Mouse (Mus musculus) limb, embryonic 14.5 days (tissue): ENCODE data around the gene Atg16l1. TPM values are rescaled to one million over a fixed set of nuclear protein-coding genes. Genes with fewer than 3 reads are reported as not detected.

Source experiments
- ATAC-seq: fragments of 200-750 bp; cut with Nextera tagmentation; 2 replicates; pipeline ENCODE4 v1.8.0; 2017; ENCODE audit warnings: low read depth, moderate number of reproducible peaks, moderate TSS enrichment; ENCODE audit not compliant: low FRiP score
- DNase-seq: peaks from one replicate; pipeline ENCODE4 v3.0.0-alpha.2; 2015; ENCODE audit warnings: low spot score
- H3K27ac ChIP-seq: fragments of 300-500 bp; sonication (generic); replicated peaks from 2 replicates; pipeline ENCODE4 v1.5.1; 2014; ENCODE audit warnings: low read depth, mild to moderate bottlenecking, low read length, moderate library complexity, mixed read lengths
- H3K27me3 ChIP-seq: fragments of 300-500 bp; sonication (generic); 2 replicates; pipeline ENCODE4 v1.6.1; 2014; ENCODE audit warnings: low read length, mixed read lengths; ENCODE audit not compliant: control insufficient read depth, insufficient read depth
- H3K36me3 ChIP-seq: fragments of 300-500 bp; sonication (generic); 2 replicates; pipeline ENCODE4 v1.6.1; 2014; ENCODE audit warnings: mild to moderate bottlenecking, low read length, moderate library complexity, mixed read lengths; ENCODE audit not compliant: control insufficient read depth, insufficient read depth
- H3K4me1 ChIP-seq: fragments of 300-500 bp; sonication (generic); 2 replicates; pipeline ENCODE4 v1.6.1; 2014; ENCODE audit warnings: antibody characterized with exemption, low read length, mixed read lengths; ENCODE audit not compliant: control insufficient read depth, insufficient read depth
- H3K4me2 ChIP-seq: fragments of 300-500 bp; sonication (generic); replicated peaks from 2 replicates; pipeline ENCODE4 v1.6.1; 2014; ENCODE audit warnings: low read depth, mild to moderate bottlenecking, low read length, moderate library complexity; ENCODE audit not compliant: severe bottlenecking
- H3K4me3 ChIP-seq: fragments of 300-500 bp; sonication (generic); replicated peaks from 2 replicates; pipeline ENCODE4 v1.5.1; 2014; ENCODE audit warnings: low read length
- H3K9ac ChIP-seq: fragments of 300-500 bp; sonication (generic); 2 replicates; pipeline ENCODE4 v1.6.1; 2014; ENCODE audit warnings: mild to moderate bottlenecking, low read depth, low read length, moderate library complexity; ENCODE audit not compliant: severe bottlenecking
- H3K9me3 ChIP-seq: fragments of 300-500 bp; sonication (generic); 2 replicates; pipeline ENCODE4 v1.6.1; 2016; ENCODE audit warnings: low read length; ENCODE audit not compliant: control insufficient read depth
- POLR2A ChIP-seq: fragments of 200-500 bp; IDR thresholded peaks from 2 replicates; pipeline ENCODE4 v1.8.0; 2012; ENCODE audit warnings: inconsistent platforms, mild to moderate bottlenecking, moderate library complexity, borderline replicate concordance; ENCODE audit not compliant: insufficient read depth, insufficient read length; ENCODE audit errors: extremely low read depth
- WGBS: fragments of 180-500 bp; shearing (Covaris S2); extraction: QIAGEN DNeasy Blood & Tissue Kit; methylation state at CpG from one replicate; pipeline ENCODE4 v1.1.7; 2014; 5-methylcytosine and 5-hydroxymethylcytosine counted together
- polyA plus RNA-seq, 2 experiments: library from polyadenylated mRNA; depleted of rRNA in 1 of 2; stranded (reverse) in 1 of 2; unstranded in 1 of 2; fragments of >200 nt; fragmentation: Nextera tagmentation in 1 of 2; extraction: Ambion mirVana in 1 of 2; gene quantifications; 2 replicates each; pipeline versions ENCODE4 v1.2.1 to v1.2.3; 2012 to 2014

Gene Atg16l1
- polyA plus RNA-seq, 2 experiments, result 32.1 to 41.6 TPM

- Histone ChIP-seq H3K4me1 (no peaks in the 10 kb centered on the region), H3K4me3 (no peak overlapping the region), H3K36me3 (no peaks in the 10 kb centered on the region), H3K9ac (no peak overlapping the region), H3K4me2 (no peak overlapping the region), H3K27me3 (no peaks in the 10 kb centered on the region), H3K27ac (no peak overlapping the region), H3K9me3 (no peaks in the 10 kb centered on the region)
- WGBS, result 87% methylated on average over 1 of the region's 1 CpGs
- ATAC-seq, result no peak
- no peak for DNase-seq
- TF ChIP-seq POLR2A, result no peak
Observed at GRCm38 (mm10) chr1:87807751-87808150, 52.1 kb downstream of the Atg16l1 start.

- no peak for ATAC-seq
Observed at GRCm38 (mm10) chr1:87811391-87811790, 55.7 kb downstream of the Atg16l1 start.

GRCm38 (mm10) chr1:87812061-87812460, 56.4 kb downstream of the Atg16l1 start:
- DNase-seq, result no peak
- WGBS, result 77% methylated on average over 10 of the region's 10 CpGs
- Histone ChIP-seq H3K4me3 (no peak overlapping the region), H3K9ac (no peak overlapping the region), H3K27me3 (no peaks in the 10 kb centered on the region), H3K4me2 (no peak overlapping the region), H3K27ac (no peak overlapping the region), H3K36me3 (no peaks in the 10 kb centered on the region), H3K4me1 (no peaks in the 10 kb centered on the region), H3K9me3 (no peaks in the 10 kb centered on the region)
- ATAC-seq, result no peak
- no peak for TF ChIP-seq POLR2A

More at GRCm38 (mm10) chr1:87811391-87811790, 55.7 kb downstream of the Atg16l1 start:
- no peaks in the 10 kb centered on the region for H3K9me3 ChIP-seq
- no peak overlapping the region for H3K4me2 ChIP-seq
- TF ChIP-seq POLR2A, result no peak
- no peaks in the 10 kb centered on the region for H3K4me1 ChIP-seq
- no peak overlapping the region for H3K4me3 ChIP-seq
- no peak overlapping the region for H3K27ac ChIP-seq
- 85% methylated on average over 7 of the region's 7 CpGs for WGBS
- H3K27me3 ChIP-seq, result no peaks in the 10 kb centered on the region
- H3K9ac ChIP-seq, result no peak overlapping the region
- H3K36me3 ChIP-seq, result no peaks in the 10 kb centered on the region
- no peak for DNase-seq

- Histone ChIP-seq H3K4me3 (no peak overlapping the region), H3K4me2 (no peak overlapping the region), H3K27me3 (no peaks in the 10 kb centered on the region), H3K9me3 (no peaks in the 10 kb centered on the region), H3K4me1 (no peaks in the 10 kb centered on the region), H3K9ac (no peak overlapping the region), H3K27ac (no peak overlapping the region), H3K36me3 (no peaks in the 10 kb centered on the region)
- 88% methylated on average over 6 of the region's 6 CpGs for WGBS
- no peak for ATAC-seq
- DNase-seq, result no peak
- TF ChIP-seq POLR2A, result no peak
Observed at GRCm38 (mm10) chr1:87813155-87813554, 57.5 kb downstream of the Atg16l1 start.

- Histone ChIP-seq H3K9me3 (no peaks in the 10 kb centered on the region), H3K36me3 (no peaks in the 10 kb centered on the region), H3K9ac (no peak overlapping the region), H3K27me3 (no peaks in the 10 kb centered on the region), H3K27ac (no peak overlapping the region), H3K4me2 (no peak overlapping the region), H3K4me3 (no peak overlapping the region), H3K4me1 (no peaks in the 10 kb centered on the region)
- no peak for ATAC-seq
- no peak for DNase-seq
- 74% methylated on average over 7 of the region's 7 CpGs for WGBS
- TF ChIP-seq POLR2A, result no peak
Observed at GRCm38 (mm10) chr1:87813681-87814080, 58.0 kb downstream of the Atg16l1 start.
